Mouse (Mus musculus): Measurements from ENCODE around the gene Mapk8ip1. TPM values are rescaled to one million over a fixed set of nuclear protein-coding genes. Genes with fewer than 3 reads are reported as not detected.

Gene Mapk8ip1
- 52.4 and 56.7 TPM in 2 replicates for polyA plus RNA-seq (2012; rRNA removed)

DNA sequence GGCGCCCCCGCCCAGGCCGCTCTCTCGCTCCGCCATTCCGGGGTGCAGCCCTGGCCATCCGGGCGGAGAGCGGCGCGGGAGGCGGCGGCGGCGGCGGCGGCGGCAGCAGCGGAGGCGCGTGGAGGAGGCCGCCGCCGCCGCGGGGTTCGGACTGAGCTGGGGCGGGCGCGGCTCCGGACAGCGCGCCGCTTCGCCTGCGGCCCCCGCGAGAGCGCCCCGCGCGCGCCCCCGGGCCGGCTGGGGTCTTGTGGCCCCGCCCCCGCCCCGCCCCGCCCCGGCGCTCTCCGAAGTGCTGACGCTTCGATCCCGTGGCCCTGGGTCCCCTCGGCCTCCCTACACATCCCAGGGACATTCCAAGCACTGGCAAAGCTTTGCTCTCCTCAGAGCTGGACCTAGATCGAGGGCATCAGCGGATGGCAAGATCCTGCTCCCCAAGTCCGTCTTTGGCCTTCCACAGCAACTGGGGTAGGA lies at the start of gene Mapk8ip1:
Gene Mapk8ip1, minus strand, starts transcription at position 173 of the 471 bp plus-strand sequence.

DNA sequence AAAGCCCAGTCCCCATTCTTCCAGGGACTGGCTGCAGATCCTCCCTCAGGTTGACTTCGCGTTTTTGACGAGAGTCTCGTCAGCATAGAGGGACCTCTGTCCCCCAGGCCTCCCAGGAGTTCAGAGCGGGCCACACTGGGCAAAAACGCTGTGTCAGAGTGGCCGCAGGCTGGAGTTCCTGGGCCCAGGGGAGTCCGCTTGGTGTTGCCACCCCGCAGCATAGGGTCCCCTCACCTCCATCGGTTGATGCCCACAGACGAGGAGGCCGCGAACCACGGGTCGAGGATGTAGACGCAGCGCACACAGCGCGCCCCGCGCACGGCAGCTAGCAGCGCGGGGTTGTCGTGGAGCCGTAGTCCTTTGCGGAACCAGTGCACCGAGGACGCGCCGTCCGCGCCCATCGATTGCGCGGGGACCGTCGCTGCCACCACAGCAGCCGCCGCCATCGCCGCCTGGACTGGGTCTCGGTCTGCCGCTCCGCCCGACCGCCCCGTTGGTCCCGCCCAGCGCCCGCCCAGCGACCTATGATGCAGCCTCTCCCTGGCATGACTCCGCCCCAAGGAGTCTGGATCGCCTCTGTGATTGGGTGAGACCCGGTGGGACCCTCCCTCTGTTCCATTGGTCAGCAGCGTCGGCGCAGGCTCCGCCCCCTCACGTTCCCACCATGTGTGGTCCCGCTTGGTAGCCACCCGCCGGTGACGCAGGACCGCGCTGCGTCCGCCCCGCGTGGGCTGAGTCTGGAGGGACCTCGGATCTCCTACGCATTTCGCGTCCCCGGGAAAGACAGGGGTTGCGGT lies 32.7 kb upstream of the Mapk8ip1 start, which contains the start of gene Cry2:
Gene Cry2, minus strand, starts transcription at position 466 of the 797 bp plus-strand sequence.

DNA sequence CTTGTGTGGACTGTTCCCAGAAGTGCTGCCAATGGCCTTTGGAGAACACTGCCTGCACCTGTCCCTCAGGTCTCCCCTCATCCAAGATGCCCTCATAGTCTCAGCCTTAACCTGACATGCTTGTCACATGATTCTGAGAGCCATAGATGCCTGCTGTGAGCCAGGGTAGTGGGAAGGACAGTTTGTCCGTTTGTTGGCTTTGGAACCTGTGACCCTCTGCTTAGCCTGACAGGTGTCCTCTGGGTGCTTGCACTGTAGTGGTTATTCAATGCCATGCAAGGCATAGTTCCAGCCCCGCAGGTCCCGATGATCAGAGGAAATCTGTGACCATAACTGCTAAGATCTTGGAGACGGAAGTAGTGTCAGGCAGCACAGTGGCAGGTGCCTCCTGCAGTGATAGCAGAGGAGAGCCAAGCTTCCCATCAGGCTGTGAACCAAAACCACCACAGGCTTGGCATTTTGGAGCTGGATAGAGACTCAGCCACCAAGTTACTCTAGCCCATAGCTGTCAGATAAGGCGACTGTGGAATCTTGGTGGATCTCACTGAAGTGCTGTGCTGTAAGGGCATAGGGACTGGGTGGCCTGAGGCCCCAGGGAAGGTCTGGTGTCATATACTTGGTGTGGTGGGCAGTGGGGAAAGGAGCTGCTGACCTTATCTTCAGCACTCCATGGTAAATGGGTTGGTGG lies 19.0 kb downstream of the Mapk8ip1 start, which contains the start of gene 1700029I15Rik:
Gene 1700029I15Rik, plus strand, starts transcription at position 638 of the 688 bp plus-strand sequence.

DNA sequence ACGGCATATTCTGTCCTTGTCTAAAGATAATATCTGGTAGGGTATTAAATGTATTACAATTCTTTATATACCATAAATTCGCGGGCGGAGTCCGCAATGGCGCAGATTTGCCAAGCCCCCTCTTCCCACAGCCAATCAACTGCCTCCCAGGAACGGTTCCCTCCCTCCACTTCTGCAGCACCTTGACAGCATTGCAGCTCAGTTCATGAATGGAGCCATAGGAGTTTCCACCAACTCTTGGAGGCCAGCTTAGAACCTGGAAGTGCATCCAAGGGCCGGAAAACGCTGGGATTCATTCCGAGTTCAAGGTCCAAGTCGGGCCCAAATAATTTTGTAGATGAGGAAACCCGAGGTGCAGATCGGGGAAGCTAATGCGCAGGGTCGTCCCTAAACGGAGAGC lies 26.5 kb downstream of the Mapk8ip1 start, which contains the start of the genes Pex16 and Large2:
Gene Pex16, plus strand, starts transcription at position 163 of the 400 bp plus-strand sequence.
Gene Large2, minus strand, starts transcription at position 356 of the 400 bp plus-strand sequence.

Other genes starting within 250 kb of the Mapk8ip1 start
- gene Pex16, start 26.6 kb downstream of the Mapk8ip1 start, polyA plus RNA-seq (2012; rRNA removed) = 86.2 and 90.2 TPM in 2 replicates
- gene Large2, start 26.4 kb downstream of the Mapk8ip1 start, polyA plus RNA-seq (2012; rRNA removed) = 78.5 and 128 TPM in 2 replicates
- gene 1700029I15Rik, start 18.7 kb downstream of the Mapk8ip1 start, polyA plus RNA-seq (2012; rRNA removed) = 3.8 and 4.2 TPM in 2 replicates
- 41.4 and 56.0 TPM in 2 replicates for gene Cry2, start 32.8 kb upstream of the Mapk8ip1 start, polyA plus RNA-seq (2012; rRNA removed)
- 58.6 and 73.0 TPM in 2 replicates for gene Slc35c1, start 59.3 kb upstream of the Mapk8ip1 start, polyA plus RNA-seq (2012; rRNA removed)
- gene Chst1, start 198.4 kb upstream of the Mapk8ip1 start, polyA plus RNA-seq (2012; rRNA removed) = 25.2 and 31.6 TPM in 2 replicates

Measured in ovary, adult 2 months (tissue).